Mouse (Mus musculus): ENCODE measurements around the gene Tpcn2.
A peak's percentile ranks its signal among the peaks of the same experiment; 100 is the strongest.

Gene Tpcn2

GRCm38 (mm10) chr7:145198223-145198714 lies 85.5 kb downstream of the Tpcn2 start:
- no peak for DNase-seq

GRCm38 (mm10) chr7:145197711-145198110 lies 86.1 kb downstream of the Tpcn2 start:
- DNase-seq: no peak

- DNase-seq: no peak
These were observed 86.8 kb downstream of the Tpcn2 start for GRCm38 (mm10) chr7:145197042-145197441.

GRCm38 (mm10) chr7:145196340-145196739 lies 87.5 kb downstream of the Tpcn2 start:
- DNase-seq: no peak

- no peak for DNase-seq
These were observed 88.5 kb downstream of the Tpcn2 start for GRCm38 (mm10) chr7:145195186-145195927.

- DNase-seq: peak; percentile 41
These were observed 89.2 kb downstream of the Tpcn2 start for GRCm38 (mm10) chr7:145194455-145195161.

- DNase-seq: no peak
These were observed 91.0 kb downstream of the Tpcn2 start for GRCm38 (mm10) chr7:145192836-145193235.

- DNase-seq: no peak
These were observed 93.3 kb downstream of the Tpcn2 start for GRCm38 (mm10) chr7:145190520-145190919.

- no peak for DNase-seq
These were observed 94.5 kb downstream of the Tpcn2 start for GRCm38 (mm10) chr7:145189342-145189741.

GRCm38 (mm10) chr7:145187802-145188201 lies 96.0 kb downstream of the Tpcn2 start:
- DNase-seq: no peak

GRCm38 (mm10) chr7:145182388-145182787 lies 101.4 kb downstream of the Tpcn2 start:
- no peak for DNase-seq

GRCm38 (mm10) chr7:145181376-145182034 lies 102.3 kb downstream of the Tpcn2 start:
- no peak for DNase-seq

GRCm38 (mm10) chr7:145179691-145180091 lies 104.1 kb downstream of the Tpcn2 start:
- DNase-seq: no peak

GRCm38 (mm10) chr7:145176750-145177589 lies 106.8 kb downstream of the Tpcn2 start:
- DNase-seq: no peak

GRCm38 (mm10) chr7:145173563-145173962 lies 110.2 kb downstream of the Tpcn2 start:
- no peak for DNase-seq

- DNase-seq: no peak
These were observed 110.7 kb downstream of the Tpcn2 start for GRCm38 (mm10) chr7:145173116-145173515.

GRCm38 (mm10) chr7:145169703-145170102 lies 114.1 kb downstream of the Tpcn2 start:
- no peak for DNase-seq

GRCm38 (mm10) chr7:145159283-145160240 lies 124.2 kb downstream of the Tpcn2 start:
- no peak for DNase-seq

- DNase-seq: no peak
These were observed 128.1 kb downstream of the Tpcn2 start for GRCm38 (mm10) chr7:145155666-145156065.

- DNase-seq: no peak
These were observed 129.7 kb downstream of the Tpcn2 start for GRCm38 (mm10) chr7:145154066-145154465.

GRCm38 (mm10) chr7:145151845-145152244 lies 132.0 kb downstream of the Tpcn2 start:
- DNase-seq: no peak

Data from cerebellum, adult 11-12 months (tissue).